Mouse (Mus musculus) ES-E14 (cell line): Measurements from ENCODE around the gene Snrnp70.

ENCODE experiments used
- CHD2 ChIP-seq: IDR thresholded peaks from 2 replicates; pipeline ENCODE4 v1.6.1; 2014; ENCODE audit warnings: mild to moderate bottlenecking, low read depth, low read length, inconsistent platforms
- HCFC1 ChIP-seq: IDR thresholded peaks from 2 replicates; pipeline ENCODE4 v1.6.1; 2012; ENCODE audit warnings: low read length, inconsistent platforms, borderline replicate concordance; ENCODE audit not compliant: insufficient read depth
- MAFK ChIP-seq: IDR thresholded peaks from 2 replicates; pipeline ENCODE4 v1.6.1; 2014; ENCODE audit warnings: mild to moderate bottlenecking, low read depth, low read length, inconsistent platforms; ENCODE audit not compliant: insufficient read depth
- ZC3H11A ChIP-seq: IDR thresholded peaks from 2 replicates; pipeline ENCODE4 v1.6.1; 2012; ENCODE audit warnings: low read depth, mild to moderate bottlenecking, inconsistent platforms, low read length, borderline replicate concordance
- ZNF384 ChIP-seq: IDR thresholded peaks from 2 replicates; pipeline ENCODE4 v1.6.1; 2012; ENCODE audit warnings: low read depth, low read length, inconsistent platforms

DNA sequence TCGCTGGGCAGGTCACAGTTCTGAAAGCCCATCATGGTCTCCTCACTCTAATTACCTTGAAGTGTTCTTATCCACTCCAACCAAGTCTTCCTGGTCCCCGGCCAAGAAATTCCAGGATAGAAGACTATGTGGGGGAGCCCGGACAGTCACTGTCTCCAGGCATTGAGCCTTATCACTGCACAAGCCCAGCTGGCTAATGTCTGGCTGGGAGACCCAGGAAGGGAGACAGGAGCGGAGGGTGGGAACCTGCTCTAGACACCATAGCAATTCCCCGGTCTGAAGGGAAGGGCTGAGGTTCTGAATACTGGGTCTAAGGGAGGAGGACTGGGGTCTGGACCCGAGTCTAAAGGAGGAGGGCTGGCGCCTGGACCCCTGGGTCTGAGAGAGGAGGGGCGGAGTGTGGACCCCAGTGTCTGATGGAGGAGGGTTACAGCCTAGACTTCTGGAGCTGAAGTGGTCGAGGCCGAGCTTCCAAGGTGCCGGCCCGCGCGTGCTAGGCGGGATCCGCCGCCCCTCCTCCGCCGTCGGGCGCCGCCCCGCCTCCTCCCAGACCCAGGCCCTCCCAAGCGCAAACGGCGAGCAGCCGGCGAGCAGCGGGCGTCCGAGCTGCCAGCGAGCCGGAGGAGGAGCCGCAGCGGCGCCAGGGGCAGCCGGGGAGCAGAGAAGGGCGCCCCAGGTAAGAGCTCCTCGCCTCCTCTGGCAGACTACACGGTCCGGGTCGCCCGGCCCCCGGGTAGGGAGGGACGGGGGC is 17.7 kb upstream of the Snrnp70 start, which contains the start of gene Ntf5:
- TF ChIP-seq MAFK (no peak), CHD2 (no peak), ZNF384 (no peak), HCFC1 (no peak), ZC3H11A (no peak)
